Mouse (Mus musculus) liver, adult 2 months (tissue): Measurements from ENCODE around the gene Gck. TPM values are rescaled to one million over a fixed set of nuclear protein-coding genes. Genes with fewer than 3 reads are reported as not detected.

Experiments
- DNase-seq: peaks from one replicate; pipeline ENCODE4 v3.0.0-alpha.2; 2011; ENCODE audit warnings: low read depth, low spot score; ENCODE audit errors: extremely low read depth
- H3K27ac ChIP-seq: fragments of 200-500 bp; replicated peaks from 2 replicates; pipeline ENCODE4 v1.5.1; 2012; ENCODE audit warnings: low read depth, mild to moderate bottlenecking, control low read depth, inconsistent platforms, low read length; ENCODE audit not compliant: insufficient read depth
- H3K27me3 ChIP-seq: fragments of 200-500 bp; 2 replicates; pipeline ENCODE4 v1.6.1; 2012; ENCODE audit warnings: mild to moderate bottlenecking, moderate library complexity, low read length, inconsistent platforms; ENCODE audit not compliant: control insufficient read depth, insufficient read depth
- H3K36me3 ChIP-seq: fragments of 200-500 bp; 2 replicates; pipeline ENCODE4 v1.6.1; 2012; ENCODE audit warnings: low read length, inconsistent platforms; ENCODE audit not compliant: control insufficient read depth, insufficient read depth
- H3K4me1 ChIP-seq: fragments of 200-500 bp; 2 replicates; pipeline ENCODE4 v1.6.1; 2011; ENCODE audit warnings: low read length; ENCODE audit not compliant: control insufficient read depth, insufficient read depth
- H3K4me3 ChIP-seq: fragments of 200-500 bp; 2 replicates; pipeline ENCODE4 v1.5.1; 2011; ENCODE audit warnings: low read depth, mild to moderate bottlenecking, control low read depth, low read length, moderate library complexity; ENCODE audit not compliant: insufficient read depth
- H3K79me2 ChIP-seq: fragments of 200-500 bp; 2 replicates; pipeline ENCODE4 v1.6.1; 2012; ENCODE audit warnings: inconsistent platforms, mild to moderate bottlenecking, low read length, moderate library complexity; ENCODE audit not compliant: control insufficient read depth, insufficient read depth
- H3K9ac ChIP-seq: fragments of 200-500 bp; 2 replicates; pipeline ENCODE4 v1.6.1; 2012; ENCODE audit warnings: low read depth, mild to moderate bottlenecking, control low read depth, inconsistent platforms, low read length
- CTCF ChIP-seq: fragments of 200-500 bp; IDR thresholded peaks from 2 replicates; pipeline ENCODE4 v1.5.1; 2011; ENCODE audit warnings: low read depth, low read length, control low read depth
- POLR2A ChIP-seq: fragments of 200-500 bp; IDR thresholded peaks from 2 replicates; pipeline ENCODE4 v1.6.1; 2011; ENCODE audit warnings: low read length, control low read depth; ENCODE audit not compliant: insufficient read depth; ENCODE audit errors: extremely low read depth
- WGBS: fragments of 180-500 bp; shearing (Covaris S2); methylation state at CpG from one replicate; pipeline ENCODE4 v1.1.7; 2018; 5-methylcytosine and 5-hydroxymethylcytosine counted together
- polyA plus RNA-seq: library from polyadenylated mRNA; depleted of rRNA; stranded (reverse); fragments of >200 nt; gene quantifications from 2 replicates; pipeline ENCODE4 v1.2.3, GENCODE M21; 2012
- total RNA-seq: library from RNA; depleted of rRNA; stranded (reverse); fragments of >200 nt; gene quantifications from 2 replicates; pipeline ENCODE4 v1.2.3, GENCODE M21; 2014

Gene Gck
- total and polyA plus RNA-seq, 2 experiments, result 69.5 to 112 TPM

- H3K9ac ChIP-seq, result no peak overlapping the region
- H3K4me1 ChIP-seq, result peaks cover 2% of the 10 kb centered on the region; the same call in 1 of the 2 replicates
- WGBS, result 47% methylated on average over 5 of the region's 5 CpGs
- DNase-seq, result peak; percentile 71
- no peak overlapping the region for H3K27ac ChIP-seq
- no peak overlapping the region for H3K4me3 ChIP-seq
- no peaks in the 10 kb centered on the region for H3K27me3 ChIP-seq
- TF ChIP-seq CTCF (peak; percentile 92), POLR2A (no peak)
- H3K79me2 ChIP-seq, result no peaks in the 10 kb centered on the region
- no peaks in the 10 kb centered on the region for H3K36me3 ChIP-seq
Measured at GRCm38 (mm10) chr11:5879905-5880304, 70.0 kb downstream of the Gck start.

DNA sequence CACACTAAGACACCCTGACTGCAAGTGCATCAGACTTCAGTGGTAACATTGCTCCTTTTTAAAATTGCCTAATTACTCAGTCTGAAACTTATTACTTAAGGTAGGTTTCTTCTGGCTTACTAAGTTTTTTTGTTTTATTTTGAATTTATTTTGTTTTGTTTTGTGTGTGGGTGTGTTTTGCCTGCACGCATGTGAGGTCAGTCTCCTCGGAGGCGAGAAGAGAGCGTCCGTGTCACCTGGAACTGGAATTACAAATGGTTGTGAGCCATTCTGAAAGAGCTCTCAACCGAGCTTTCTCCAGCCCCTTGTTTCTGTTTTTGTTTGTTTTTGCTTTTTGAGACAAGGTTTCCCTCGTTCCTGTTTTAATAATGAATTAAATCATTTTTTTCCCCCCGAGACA lies 71.2 kb downstream of the Gck start:
- Histone ChIP-seq H3K4me3 (no peak overlapping the region), H3K27ac (peak overlapping the region; percentile 48; the same call in 1 of the 2 replicates), H3K79me2 (no peaks in the 10 kb centered on the region), H3K9ac (no peak overlapping the region), H3K4me1 (peaks cover 2% of the 10 kb centered on the region; the same call in 1 of the 2 replicates), H3K27me3 (no peaks in the 10 kb centered on the region), H3K36me3 (no peaks in the 10 kb centered on the region)
- 21% methylated on average over 8 of the region's 8 CpGs for WGBS
- DNase-seq, result no peak
- TF ChIP-seq CTCF (no peak), POLR2A (no peak)

- under 1% methylated on average over 52 of the region's 52 CpGs for WGBS
- DNase-seq, result peak; percentile 91
- Histone ChIP-seq H3K27me3 (no peaks in the 10 kb centered on the region), H3K79me2 (no peaks in the 10 kb centered on the region), H3K36me3 (no peaks in the 10 kb centered on the region), H3K4me1 (peaks cover 2% of the 10 kb centered on the region; the same call in 1 of the 2 replicates), H3K4me3 (peak within 1 kb of the TSS; percentile 69), H3K27ac (peak within 1 kb of the TSS; percentile 60), H3K9ac (peak within 1 kb of the TSS; percentile 68)
- TF ChIP-seq CTCF, result no peak
- TF ChIP-seq POLR2A, result peak; percentile 72
Measured at GRCm38 (mm10) chr11:5877921-5878526, 71.9 kb downstream of the Gck start, which contains the start of gene Pold2. Gene Pold2, minus strand, starts transcription at chr11:5878292.

- Histone ChIP-seq H3K27ac (no peak overlapping the region), H3K27me3 (no peaks in the 10 kb centered on the region), H3K4me3 (peak overlapping the region; percentile 15; the same call in 1 of the 2 replicates), H3K79me2 (no peaks in the 10 kb centered on the region), H3K36me3 (0 out of 2 replicates have a peak, but pooled peaks cover 2% of the 10 kb centered on the region), H3K9ac (0 out of 2 replicates have a peak overlapping the region, but pooled peaks have one; percentile 53), H3K4me1 (peaks cover 2% of the 10 kb centered on the region; the same call in 1 of the 2 replicates)
- 2% methylated on average over 5 of the region's 5 CpGs for WGBS
- no peak for DNase-seq
- TF ChIP-seq POLR2A (no peak), CTCF (no peak)
Measured at GRCm38 (mm10) chr11:5877421-5877820, 72.5 kb downstream of the Gck start.

DNA sequence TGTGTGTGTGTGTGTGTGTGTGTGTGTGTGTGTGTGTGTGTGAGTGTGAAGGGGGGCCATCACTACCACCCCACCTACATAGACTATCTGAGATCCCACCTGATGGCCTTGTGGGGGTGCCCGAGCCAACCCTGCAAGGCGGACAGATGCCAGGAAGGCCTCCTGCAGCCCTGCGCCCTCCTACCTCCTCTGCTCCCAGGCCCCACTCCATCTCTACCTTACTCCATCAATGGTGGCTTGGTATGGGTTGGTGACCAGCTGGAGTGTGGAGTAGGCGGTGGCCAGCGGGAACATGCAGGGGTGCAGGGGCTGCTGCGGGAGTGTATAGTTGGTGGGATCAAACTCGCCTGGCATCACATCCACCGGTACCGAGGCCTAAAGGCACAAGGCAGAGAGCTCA lies 76.7 kb downstream of the Gck start:
- Histone ChIP-seq H3K27ac (no peak overlapping the region), H3K4me3 (no peak overlapping the region), H3K79me2 (no peaks in the 10 kb centered on the region), H3K36me3 (0 out of 2 replicates have a peak, but pooled peaks cover 2% of the 10 kb centered on the region), H3K27me3 (no peaks in the 10 kb centered on the region), H3K9ac (no peak overlapping the region), H3K4me1 (peaks cover 2% of the 10 kb centered on the region; the same call in 1 of the 2 replicates)
- DNase-seq, result no peak
- TF ChIP-seq POLR2A (no peak), CTCF (no peak)
- WGBS, result 98% methylated on average over 9 of the region's 9 CpGs

GRCm38 (mm10) chr11:5872707-5873106 lies 77.2 kb downstream of the Gck start:
- Histone ChIP-seq H3K27ac (no peak overlapping the region), H3K4me3 (no peak overlapping the region), H3K4me1 (peaks cover 2% of the 10 kb centered on the region; the same call in 1 of the 2 replicates), H3K27me3 (no peaks in the 10 kb centered on the region), H3K79me2 (no peaks in the 10 kb centered on the region), H3K9ac (no peak overlapping the region), H3K36me3 (0 out of 2 replicates have a peak, but pooled peaks cover 2% of the 10 kb centered on the region)
- no peak for DNase-seq
- WGBS, result 96% methylated on average over 11 of the region's 11 CpGs
- TF ChIP-seq CTCF (no peak), POLR2A (no peak)
